Mouse (Mus musculus) bone marrow macrophage, adult 2 months (primary cell): ENCODE measurements around the gene Ndufb10.

Source experiments
- CTCF ChIP-seq: IDR thresholded peaks from 2 replicates; pipeline ENCODE4 v1.5.1; 2012; ENCODE audit warnings: low read depth, mild to moderate bottlenecking, low read length, moderate library complexity
- POLR2A ChIP-seq: IDR thresholded peaks from 2 replicates; pipeline ENCODE4 v1.6.1; 2012; ENCODE audit warnings: mild to moderate bottlenecking, low read depth, low read length, borderline replicate concordance

DNA sequence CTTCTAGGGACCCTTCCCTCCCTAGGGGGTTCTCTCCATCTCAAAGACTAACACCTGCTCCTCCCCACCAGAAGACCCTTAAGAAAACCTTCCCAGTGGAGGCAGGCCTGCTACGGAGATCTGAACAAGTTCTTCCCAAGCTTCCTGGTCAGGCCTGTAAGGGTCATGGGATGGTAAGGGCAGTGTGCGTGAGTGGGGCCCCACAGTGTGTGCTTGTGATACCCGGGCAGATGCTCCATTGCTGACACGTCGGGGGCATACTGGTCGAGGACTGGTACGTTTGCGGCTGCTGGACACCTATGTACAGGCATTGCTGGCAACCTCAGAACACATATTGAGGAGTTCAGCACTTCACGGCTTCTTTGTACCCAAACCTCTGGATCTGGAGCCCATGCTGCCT lies 25.6 kb downstream of the Ndufb10 start:
- TF ChIP-seq POLR2A (no peak), CTCF (no peak)
